Mouse (Mus musculus): ENCODE results near the gene Gjb5. TPM values are rescaled to one million over a fixed set of nuclear protein-coding genes. Genes with fewer than 3 reads are reported as not detected.

Gjb5 gene
- polyA plus RNA-seq, 1 experiment from 2014 or later: 0.10 TPM

GRCm38 (mm10) chr4:127373491-127373890 is 15.5 kb upstream of the Gjb5 start:
- ATAC-seq: no peak
- WGBS: 65% methylated on average over 8 of the region's 8 CpGs
- no peak overlapping the region for H3K9ac ChIP-seq (ENCODE audit: low read length)

GRCm38 (mm10) chr4:127371546-127371945 is 13.6 kb upstream of the Gjb5 start:
- H3K4me2 ChIP-seq (ENCODE audit: low read length): no peak overlapping the region
- H3K9ac ChIP-seq (ENCODE audit: low read length): no peak overlapping the region
- H3K4me3 ChIP-seq (ENCODE audit: low read depth, low read length): no peak overlapping the region
- H3K4me1 ChIP-seq (ENCODE audit: control insufficient read depth, insufficient read depth, low read length): no peaks in the 10 kb centered on the region
- ATAC-seq: no peak
- WGBS: 57% methylated on average over 5 of the region's 5 CpGs
- no peaks in the 10 kb centered on the region for H3K9me3 ChIP-seq (replicated peaks; ENCODE audit: control insufficient read depth, low read length)
- no peaks in the 10 kb centered on the region for H3K27me3 ChIP-seq (replicated peaks; ENCODE audit: control insufficient read depth, insufficient read depth, low read length)
- H3K27ac ChIP-seq (ENCODE audit: low read depth, low read length): no peak overlapping the region
- DNase-seq (ENCODE audit: low spot score): no peak
- H3K36me3 ChIP-seq (ENCODE audit: control insufficient read depth, insufficient read depth, low read length): no peaks in the 10 kb centered on the region

More at GRCm38 (mm10) chr4:127373491-127373890, 15.5 kb upstream of the Gjb5 start:
- Histone ChIP-seq H3K27me3 (replicated peaks; ENCODE audit: control insufficient read depth, insufficient read depth, low read length) (no peaks in the 10 kb centered on the region), H3K36me3 (ENCODE audit: control insufficient read depth, insufficient read depth, low read length) (no peaks in the 10 kb centered on the region), H3K4me2 (ENCODE audit: low read length) (no peak overlapping the region), H3K4me3 (ENCODE audit: low read depth, low read length) (no peak overlapping the region), H3K4me1 (ENCODE audit: control insufficient read depth, insufficient read depth, low read length) (no peaks in the 10 kb centered on the region), H3K9me3 (replicated peaks; ENCODE audit: control insufficient read depth, low read length) (no peaks in the 10 kb centered on the region), H3K27ac (ENCODE audit: low read depth, low read length) (no peak overlapping the region)
- no peak for DNase-seq (ENCODE audit: low spot score)

GRCm38 (mm10) chr4:127370447-127370846 is 12.5 kb upstream of the Gjb5 start:
- no peaks in the 10 kb centered on the region for H3K9me3 ChIP-seq (replicated peaks; ENCODE audit: control insufficient read depth, low read length)
- ATAC-seq: no peak
- no peaks in the 10 kb centered on the region for H3K36me3 ChIP-seq (ENCODE audit: control insufficient read depth, insufficient read depth, low read length)
- no peak overlapping the region for H3K9ac ChIP-seq (ENCODE audit: low read length)
- H3K27ac ChIP-seq (ENCODE audit: low read depth, low read length): no peak overlapping the region
- H3K4me2 ChIP-seq (ENCODE audit: low read length): no peak overlapping the region
- DNase-seq (ENCODE audit: low spot score): peak; percentile 36
- no peaks in the 10 kb centered on the region for H3K4me1 ChIP-seq (ENCODE audit: control insufficient read depth, insufficient read depth, low read length)
- WGBS: 52% methylated on average over 2 of the region's 2 CpGs
- H3K4me3 ChIP-seq (ENCODE audit: low read depth, low read length): no peak overlapping the region
- no peaks in the 10 kb centered on the region for H3K27me3 ChIP-seq (replicated peaks; ENCODE audit: control insufficient read depth, insufficient read depth, low read length)

GRCm38 (mm10) chr4:127368379-127368973 is 10.5 kb upstream of the Gjb5 start:
- no peak overlapping the region for H3K9ac ChIP-seq (ENCODE audit: low read length)
- 36% methylated on average over 13 of the region's 13 CpGs for WGBS
- peak; percentile 71 for ATAC-seq

GRCm38 (mm10) chr4:127365834-127366233 is 7.9 kb upstream of the Gjb5 start:
- ATAC-seq: no peak

More at GRCm38 (mm10) chr4:127368379-127368973, 10.5 kb upstream of the Gjb5 start:
- Histone ChIP-seq H3K4me3 (ENCODE audit: low read depth, low read length) (no peak overlapping the region), H3K27ac (ENCODE audit: low read depth, low read length) (no peak overlapping the region), H3K9me3 (replicated peaks; ENCODE audit: control insufficient read depth, low read length) (no peaks in the 10 kb centered on the region), H3K36me3 (ENCODE audit: control insufficient read depth, insufficient read depth, low read length) (no peaks in the 10 kb centered on the region), H3K4me2 (ENCODE audit: low read length) (no peak overlapping the region), H3K27me3 (replicated peaks; ENCODE audit: control insufficient read depth, insufficient read depth, low read length) (no peaks in the 10 kb centered on the region), H3K4me1 (ENCODE audit: control insufficient read depth, insufficient read depth, low read length) (no peaks in the 10 kb centered on the region)
- DNase-seq (ENCODE audit: low spot score): peak; percentile 82

GRCm38 (mm10) chr4:127365433-127365832 is 7.5 kb upstream of the Gjb5 start:
- H3K4me2 ChIP-seq (ENCODE audit: low read length): no peak overlapping the region
- no peaks in the 10 kb centered on the region for H3K4me1 ChIP-seq (ENCODE audit: control insufficient read depth, insufficient read depth, low read length)
- H3K27me3 ChIP-seq (replicated peaks; ENCODE audit: control insufficient read depth, insufficient read depth, low read length): no peaks in the 10 kb centered on the region
- WGBS: 10% methylated on average over 5 of the region's 5 CpGs
- ATAC-seq: no peak
- no peak overlapping the region for H3K27ac ChIP-seq (ENCODE audit: low read depth, low read length)
- H3K9ac ChIP-seq (ENCODE audit: low read length): no peak overlapping the region
- no peaks in the 10 kb centered on the region for H3K36me3 ChIP-seq (ENCODE audit: control insufficient read depth, insufficient read depth, low read length)
- DNase-seq (ENCODE audit: low spot score): no peak
- H3K9me3 ChIP-seq (replicated peaks; ENCODE audit: control insufficient read depth, low read length): no peaks in the 10 kb centered on the region
- H3K4me3 ChIP-seq (ENCODE audit: low read depth, low read length): no peak overlapping the region

More at GRCm38 (mm10) chr4:127365834-127366233, 7.9 kb upstream of the Gjb5 start:
- H3K27ac ChIP-seq (ENCODE audit: low read depth, low read length): no peak overlapping the region
- H3K9me3 ChIP-seq (replicated peaks; ENCODE audit: control insufficient read depth, low read length): no peaks in the 10 kb centered on the region
- 12% methylated on average over 4 of the region's 4 CpGs for WGBS
- no peaks in the 10 kb centered on the region for H3K36me3 ChIP-seq (ENCODE audit: control insufficient read depth, insufficient read depth, low read length)
- no peak for DNase-seq (ENCODE audit: low spot score)
- no peak overlapping the region for H3K9ac ChIP-seq (ENCODE audit: low read length)
- H3K27me3 ChIP-seq (replicated peaks; ENCODE audit: control insufficient read depth, insufficient read depth, low read length): no peaks in the 10 kb centered on the region
- H3K4me1 ChIP-seq (ENCODE audit: control insufficient read depth, insufficient read depth, low read length): no peaks in the 10 kb centered on the region
- no peak overlapping the region for H3K4me3 ChIP-seq (ENCODE audit: low read depth, low read length)
- no peak overlapping the region for H3K4me2 ChIP-seq (ENCODE audit: low read length)

GRCm38 (mm10) chr4:127364431-127364830 is 6.5 kb upstream of the Gjb5 start:
- Histone ChIP-seq H3K27me3 (replicated peaks; ENCODE audit: control insufficient read depth, insufficient read depth, low read length) (no peaks in the 10 kb centered on the region), H3K36me3 (ENCODE audit: control insufficient read depth, insufficient read depth, low read length) (no peaks in the 10 kb centered on the region), H3K4me2 (ENCODE audit: low read length) (no peak overlapping the region), H3K4me3 (ENCODE audit: low read depth, low read length) (no peak overlapping the region), H3K4me1 (ENCODE audit: control insufficient read depth, insufficient read depth, low read length) (no peaks in the 10 kb centered on the region), H3K9me3 (replicated peaks; ENCODE audit: control insufficient read depth, low read length) (no peaks in the 10 kb centered on the region), H3K9ac (ENCODE audit: low read length) (no peak overlapping the region), H3K27ac (ENCODE audit: low read depth, low read length) (no peak overlapping the region)
- 63% methylated on average over 6 of the region's 6 CpGs for WGBS
- DNase-seq (ENCODE audit: low spot score) (no peak), ATAC-seq (no peak)

- Histone ChIP-seq H3K4me2 (ENCODE audit: low read length) (no peak overlapping the region), H3K4me1 (ENCODE audit: control insufficient read depth, insufficient read depth, low read length) (no peaks in the 10 kb centered on the region), H3K27ac (ENCODE audit: low read depth, low read length) (no peak overlapping the region), H3K4me3 (ENCODE audit: low read depth, low read length) (no peak overlapping the region), H3K27me3 (replicated peaks; ENCODE audit: control insufficient read depth, insufficient read depth, low read length) (no peaks in the 10 kb centered on the region), H3K36me3 (ENCODE audit: control insufficient read depth, insufficient read depth, low read length) (no peaks in the 10 kb centered on the region), H3K9ac (ENCODE audit: low read length) (no peak overlapping the region), H3K9me3 (replicated peaks; ENCODE audit: control insufficient read depth, low read length) (no peaks in the 10 kb centered on the region)
- 57% methylated on average over 4 of the region's 4 CpGs for WGBS
- DNase-seq (ENCODE audit: low spot score) (no peak), ATAC-seq (no peak)
Measured at GRCm38 (mm10) chr4:127363331-127363730, 5.3 kb upstream of the Gjb5 start.

- no peak overlapping the region for H3K4me3 ChIP-seq (ENCODE audit: low read depth, low read length)
- H3K9me3 ChIP-seq (replicated peaks; ENCODE audit: control insufficient read depth, low read length): no peaks in the 10 kb centered on the region
- no peaks in the 10 kb centered on the region for H3K27me3 ChIP-seq (replicated peaks; ENCODE audit: control insufficient read depth, insufficient read depth, low read length)
- no peak overlapping the region for H3K4me2 ChIP-seq (ENCODE audit: low read length)
- H3K9ac ChIP-seq (ENCODE audit: low read length): no peak overlapping the region
- H3K4me1 ChIP-seq (ENCODE audit: control insufficient read depth, insufficient read depth, low read length): no peaks in the 10 kb centered on the region
- no peak for ATAC-seq
- 86% methylated on average over 3 of the region's 3 CpGs for WGBS
- no peak for DNase-seq (ENCODE audit: low spot score)
- no peak overlapping the region for H3K27ac ChIP-seq (ENCODE audit: low read depth, low read length)
- no peaks in the 10 kb centered on the region for H3K36me3 ChIP-seq (ENCODE audit: control insufficient read depth, insufficient read depth, low read length)
Measured at GRCm38 (mm10) chr4:127362520-127362919, 4.5 kb upstream of the Gjb5 start.
